Mouse (Mus musculus) bone marrow, adult 2 months (tissue): ENCODE measurements around the gene Aldh3b2. TPM values are rescaled to one million over a fixed set of nuclear protein-coding genes. Genes with fewer than 3 reads are reported as not detected.
"Not testable (repeated sequence)": the region's sequence is repeated elsewhere in the genome, so short reads cannot be mapped to it uniquely, and the experiment has no call there.

Experiments
- H3K27ac ChIP-seq: fragments of 200-500 bp; 2 replicates; pipeline ENCODE4 v1.5.1; 2012; ENCODE audit warnings: low read depth, mild to moderate bottlenecking, control low read depth, inconsistent platforms, low read length; ENCODE audit not compliant: control insufficient read depth, poor library complexity, insufficient read depth
- H3K4me1 ChIP-seq: fragments of 200-500 bp; 2 replicates; pipeline ENCODE4 v1.6.1; 2011; ENCODE audit warnings: low read length; ENCODE audit not compliant: control insufficient read depth, insufficient read depth
- H3K4me3 ChIP-seq: fragments of 200-500 bp; replicated peaks from 2 replicates; pipeline ENCODE3; 2011; ENCODE audit warnings: mild to moderate bottlenecking, low read depth, low read length, control low read depth; ENCODE audit not compliant: control insufficient read depth
- CTCF ChIP-seq: fragments of 200-500 bp; IDR thresholded peaks from 2 replicates; pipeline ENCODE4 v1.5.1; 2011; ENCODE audit warnings: low read length, control low read depth; ENCODE audit not compliant: control insufficient read depth, insufficient read depth
- POLR2A ChIP-seq: fragments of 200-500 bp; IDR thresholded peaks from 2 replicates; pipeline ENCODE4 v1.6.1; 2011; ENCODE audit warnings: low read depth, mild to moderate bottlenecking, control low read depth, low read length, borderline replicate concordance; ENCODE audit not compliant: control insufficient read depth
- whole genome bisulfite sequencing: fragments of 180-500 bp; shearing (Covaris S2); methylation state at CpG from one replicate; pipeline ENCODE4 v1.1.7; 2018; 5-methylcytosine and 5-hydroxymethylcytosine counted together
- polyA plus RNA-seq: library from polyadenylated mRNA; stranded (reverse); fragments of >200 nt; gene quantifications from 2 replicates; pipeline ENCODE4 v1.2.4, GENCODE M21; 2011; ENCODE audit warnings: low replicate concordance; ENCODE audit not compliant: missing spikeins, insufficient read depth, insufficient read length

Aldh3b2 gene
- polyA plus RNA-seq, 1 experiment = 4.2 TPM

DNA sequence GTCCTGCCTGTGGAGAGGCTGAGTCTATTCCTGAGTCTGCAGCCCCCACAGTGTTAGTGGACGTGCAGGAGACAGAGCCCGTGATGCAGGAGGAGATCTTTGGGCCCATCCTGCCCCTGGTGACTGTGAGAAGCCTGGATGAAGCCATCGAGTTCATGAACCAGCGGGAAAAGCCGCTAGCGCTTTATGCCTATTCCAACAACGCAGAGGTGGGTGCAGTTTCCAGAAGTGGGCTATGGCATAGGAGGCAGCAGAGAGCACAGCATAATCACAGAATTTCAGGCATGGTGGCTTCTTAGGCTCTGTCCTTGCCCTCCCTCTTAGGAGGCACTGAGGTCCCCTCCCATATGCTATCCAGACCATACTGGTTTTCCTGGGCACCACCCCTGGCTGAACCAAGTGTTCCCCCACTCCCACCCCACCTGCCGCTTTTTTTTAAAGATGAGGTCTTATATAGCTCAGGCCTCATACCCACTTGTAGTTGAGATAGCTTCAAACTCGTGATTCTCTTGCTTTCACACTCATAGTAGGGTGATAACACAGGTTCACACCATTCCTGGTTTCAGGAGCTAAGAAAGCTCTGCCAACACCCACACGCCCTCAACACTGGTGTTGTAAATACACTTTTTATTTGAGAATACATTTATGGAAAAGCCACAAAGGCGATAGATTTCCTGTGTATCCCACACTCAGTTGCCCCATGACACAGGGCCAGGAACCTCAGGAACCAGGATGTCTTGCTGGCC lies 5.6 kb upstream of the Aldh3b2 start:
- TF ChIP-seq POLR2A = no peak
- 0 out of 2 replicates have a peak, but pooled peaks have one; percentile 15 for TF ChIP-seq CTCF
- H3K4me3 ChIP-seq = no peak overlapping the region
- WGBS = 75% methylated on average over 11 of the region's 11 CpGs
- H3K4me1 ChIP-seq = peaks cover 1% of the 10 kb centered on the region; the same call in 1 of the 2 replicates
- peak overlapping the region; percentile 26; the same call in 1 of the 2 replicates for H3K27ac ChIP-seq

DNA sequence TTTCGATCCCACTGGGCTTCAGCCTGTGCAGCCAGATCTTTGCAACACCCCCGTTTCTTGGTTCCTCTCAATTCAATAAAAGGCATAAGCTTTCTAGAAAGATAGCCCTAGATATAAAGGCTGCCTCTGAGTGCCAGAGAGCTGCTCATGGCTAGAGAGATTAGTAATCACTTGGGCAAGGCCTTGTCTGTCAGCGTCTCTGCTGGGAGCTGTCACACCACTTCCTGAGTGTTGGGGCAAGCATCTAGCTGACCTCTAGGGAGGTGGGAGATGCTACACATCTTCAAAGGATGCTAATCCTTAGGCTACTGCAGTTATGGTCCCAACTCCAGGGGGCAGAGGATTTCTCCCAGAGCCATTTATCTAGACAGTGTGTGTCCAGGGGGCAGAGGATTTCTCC lies 4.9 kb upstream of the Aldh3b2 start:
- Histone ChIP-seq H3K27ac (peak overlapping the region; percentile 26; the same call in 1 of the 2 replicates), H3K4me3 (no peak overlapping the region), H3K4me1 (peaks cover 1% of the 10 kb centered on the region; the same call in 1 of the 2 replicates)
- TF ChIP-seq CTCF (no peak), POLR2A (no peak)
- WGBS = 28% methylated on average over 3 of the region's 3 CpGs

GRCm38 (mm10) chr19:3974608-3975007 lies 2.5 kb downstream of the Aldh3b2 start:
- 88% methylated on average over 6 of the region's 6 CpGs for WGBS

GRCm38 (mm10) chr19:3975866-3976265 lies 3.7 kb downstream of the Aldh3b2 start:
- H3K4me3 ChIP-seq = no peak overlapping the region
- no peak overlapping the region for H3K27ac ChIP-seq
- WGBS = 80% methylated on average over 2 of the region's 2 CpGs
- H3K4me1 ChIP-seq = no peaks in the 10 kb centered on the region; the same call in 1 of the 2 replicates
- TF ChIP-seq CTCF = no peak
- no peak for TF ChIP-seq POLR2A

More at GRCm38 (mm10) chr19:3974608-3975007, 2.5 kb downstream of the Aldh3b2 start:
- H3K27ac ChIP-seq, H3K4me3 ChIP-seq, H3K4me1 ChIP-seq: not testable (repeated sequence)

- Histone ChIP-seq H3K27ac (no peak overlapping the region), H3K4me3 (no peak overlapping the region), H3K4me1 (no peaks in the 10 kb centered on the region)
- 14% methylated on average over 4 of the region's 4 CpGs for WGBS
- TF ChIP-seq CTCF (peak; percentile 75), POLR2A (no peak)
Measured at GRCm38 (mm10) chr19:3980309-3980708, 8.2 kb downstream of the Aldh3b2 start.

GRCm38 (mm10) chr19:3980917-3981316 lies 8.8 kb downstream of the Aldh3b2 start:
- Histone ChIP-seq H3K4me1 (no peaks in the 10 kb centered on the region), H3K27ac (no peak overlapping the region), H3K4me3 (no peak overlapping the region)
- no peak for TF ChIP-seq CTCF
- TF ChIP-seq POLR2A = no peak
- WGBS = 79% methylated on average over 9 of the region's 9 CpGs

- Histone ChIP-seq H3K27ac (no peak overlapping the region), H3K4me3 (no peak overlapping the region), H3K4me1 (no peaks in the 10 kb centered on the region)
- 80% methylated on average over 9 of the region's 9 CpGs for WGBS
- TF ChIP-seq CTCF (no peak), POLR2A (no peak)
Measured at GRCm38 (mm10) chr19:3983527-3984200, 11.5 kb downstream of the Aldh3b2 start.

- Histone ChIP-seq H3K4me1 (no peaks in the 10 kb centered on the region), H3K4me3 (no peak overlapping the region), H3K27ac (no peak overlapping the region)
- 40% methylated on average over 8 of the region's 8 CpGs for WGBS
- TF ChIP-seq POLR2A (no peak), CTCF (no peak)
Measured at GRCm38 (mm10) chr19:3985261-3985681, 13.1 kb downstream of the Aldh3b2 start.

DNA sequence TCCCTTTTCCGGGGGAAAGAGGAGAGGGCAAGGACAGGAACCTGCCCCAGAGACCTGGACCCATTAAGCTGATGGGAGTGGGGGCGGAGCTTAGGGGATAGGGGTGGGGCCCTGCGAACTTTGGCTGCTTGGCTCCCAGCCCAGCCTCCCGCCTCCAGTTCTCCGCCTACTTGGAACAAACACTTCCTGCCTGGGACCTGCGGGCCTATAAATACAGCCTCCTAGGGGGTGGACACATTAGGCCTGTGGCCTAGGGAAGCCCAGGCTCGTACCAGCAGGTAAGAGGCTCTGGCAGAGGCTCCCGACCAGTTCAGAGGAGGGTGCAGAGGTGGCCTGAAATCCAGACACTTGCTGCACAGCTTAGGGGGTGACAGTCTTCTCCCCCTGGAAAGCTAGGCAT lies 14.2 kb downstream of the Aldh3b2 start, which contains the start of gene Acy3:
Gene Acy3, plus strand, starts transcription at position 237 of the 400 bp plus-strand sequence.
- no peaks in the 10 kb centered on the region for H3K4me1 ChIP-seq
- 0 out of 2 replicates have a peak, but pooled peaks have one; percentile 26 for TF ChIP-seq POLR2A
- TF ChIP-seq CTCF = no peak
- H3K4me3 ChIP-seq = no peak within 1 kb of the TSS
- WGBS = 13% methylated on average over 8 of the region's 8 CpGs
- H3K27ac ChIP-seq = no peak within 1 kb of the TSS; the same call in 1 of the 2 replicates
